Mouse (Mus musculus) stomach, adult 2 months (tissue): Measurements from ENCODE around the gene Gm21820. TPM values are rescaled to one million over a fixed set of nuclear protein-coding genes. Genes with fewer than 3 reads are reported as not detected.

ENCODE experiments used
- polyA plus RNA-seq: library from polyadenylated mRNA; depleted of rRNA; stranded (reverse); fragments of >200 nt; gene quantifications from 2 replicates; pipeline ENCODE4 v1.2.3, GENCODE M21; 2012; rRNA removed

Gm21820 gene
- polyA plus RNA-seq, result not detected in 2 replicates

DNA sequence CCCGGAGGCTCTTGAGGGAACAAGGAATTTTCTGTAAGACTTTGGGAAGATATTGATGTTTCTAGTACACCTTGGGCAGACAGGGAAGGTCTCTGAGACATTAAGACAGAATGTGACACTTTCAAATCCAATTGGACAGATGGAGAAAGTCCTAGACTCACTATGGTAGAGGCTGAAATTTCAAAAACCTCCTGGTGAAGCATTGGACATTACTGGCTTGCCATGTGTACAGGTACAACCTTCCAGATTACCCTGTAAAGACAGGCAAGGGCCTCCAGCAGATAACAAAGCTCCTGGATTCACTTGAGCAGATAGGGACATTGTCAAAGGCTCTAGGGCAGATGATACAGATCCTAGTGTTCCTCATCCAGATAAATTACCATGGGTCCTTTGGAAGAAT is at the start of gene Gm21820:
TSS of gene Gm21820 (minus strand) at position 101 of the 400 bp plus-strand sequence.

Other genes starting within 250 kb of the Gm21820 start
- not detected in 2 replicates for gene Gm20918, start 205.5 kb downstream of the Gm21820 start, polyA plus RNA-seq